Mouse (Mus musculus) neural tube, embryonic 14.5 days (tissue): ENCODE measurements around the gene Bcas3. TPM values are rescaled to one million over a fixed set of nuclear protein-coding genes. Genes with fewer than 3 reads are reported as not detected.

ENCODE experiments used
- ATAC-seq: fragments of 200-750 bp; cut with Nextera tagmentation; 2 replicates; pipeline ENCODE4 v1.8.0; 2017; ENCODE audit warnings: low read depth, mild to moderate bottlenecking, moderate TSS enrichment, moderate library complexity
- H3K27ac ChIP-seq: fragments of 300-500 bp; sonication (generic); 2 replicates; pipeline ENCODE4 v1.5.1; 2014; ENCODE audit warnings: low read depth, mild to moderate bottlenecking, control low read depth, low read length, moderate library complexity, mixed read lengths
- H3K27me3 ChIP-seq: fragments of 300-500 bp; sonication (generic); 2 replicates; pipeline ENCODE4 v1.6.1; 2014; ENCODE audit warnings: low read length; ENCODE audit not compliant: control insufficient read depth, insufficient read depth
- H3K36me3 ChIP-seq: fragments of 300-500 bp; sonication (generic); 2 replicates; pipeline ENCODE4 v1.6.1; 2014; ENCODE audit warnings: low read length, mixed read lengths; ENCODE audit not compliant: control insufficient read depth, insufficient read depth
- H3K4me1 ChIP-seq: fragments of 300-500 bp; sonication (generic); 2 replicates; pipeline ENCODE4 v1.6.1; 2014; ENCODE audit warnings: low read length; ENCODE audit not compliant: control insufficient read depth, insufficient read depth
- H3K4me2 ChIP-seq: fragments of 300-500 bp; sonication (generic); 2 replicates; pipeline ENCODE4 v1.6.1; 2014; ENCODE audit warnings: mild to moderate bottlenecking, low read depth, low read length, control low read depth
- H3K4me3 ChIP-seq: fragments of 300-500 bp; sonication (generic); 2 replicates; pipeline ENCODE4 v1.5.1; 2014; ENCODE audit warnings: low read depth, low read length, control low read depth, mixed read lengths
- H3K9ac ChIP-seq: fragments of 300-500 bp; sonication (generic); replicated peaks from 2 replicates; pipeline ENCODE4 v1.6.1; 2014; ENCODE audit warnings: low read depth, mild to moderate bottlenecking, control low read depth, low read length, mixed read lengths
- H3K9me3 ChIP-seq: fragments of 300-500 bp; sonication (generic); 2 replicates; pipeline ENCODE4 v1.6.1; 2016; ENCODE audit warnings: low read length; ENCODE audit not compliant: control insufficient read depth
- WGBS: fragments of 180-500 bp; shearing (Covaris S2); extraction: QIAGEN DNeasy Blood & Tissue Kit; methylation state at CpG from one replicate; pipeline ENCODE4 v1.1.7; 2014; 5-methylcytosine and 5-hydroxymethylcytosine counted together
- polyA plus RNA-seq: library from polyadenylated mRNA; unstranded; fragments of >200 nt; fragmentation: Nextera tagmentation; extraction: Ambion mirVana; gene quantifications from 2 replicates; pipeline ENCODE4 v1.2.1, GENCODE M21; 2014

The Bcas3 gene
- polyA plus RNA-seq, 1 experiment from 2014 or later: 30.9 TPM

GRCm38 (mm10) chr11:85823181-85823580, 470.2 kb downstream of the Bcas3 start:
- 8% methylated on average over 6 of the region's 6 CpGs for WGBS
- Histone ChIP-seq H3K4me1 (no peaks in the 10 kb centered on the region), H3K27me3 (peaks cover 18% of the 10 kb centered on the region), H3K4me2 (no peak overlapping the region), H3K27ac (no peak overlapping the region), H3K4me3 (no peak overlapping the region), H3K9ac (no peak overlapping the region), H3K36me3 (no peaks in the 10 kb centered on the region), H3K9me3 (no peaks in the 10 kb centered on the region)
- no peak for ATAC-seq

DNA sequence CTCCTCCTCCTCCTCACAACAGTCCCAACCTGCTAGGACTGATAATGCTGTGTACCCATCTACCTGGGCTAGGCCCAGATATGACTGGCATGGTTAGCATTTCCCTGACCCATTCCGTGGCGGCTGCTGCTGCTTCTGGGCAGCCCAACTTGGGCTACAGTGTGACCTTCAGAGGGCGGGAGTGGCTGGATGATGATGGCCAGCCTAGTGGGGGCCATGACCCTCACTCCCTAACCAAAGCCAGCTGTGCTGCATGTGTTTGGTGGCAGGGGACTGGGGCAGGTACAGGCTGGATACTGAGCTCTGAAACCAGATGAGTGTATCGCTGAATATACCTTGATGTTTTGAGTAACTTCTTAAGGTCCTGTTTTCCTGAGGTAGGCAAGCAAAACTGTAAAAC, 470.8 kb downstream of the Bcas3 start:
- no peaks in the 10 kb centered on the region for H3K9me3 ChIP-seq
- H3K36me3 ChIP-seq: no peaks in the 10 kb centered on the region
- no peak overlapping the region for H3K4me3 ChIP-seq
- H3K27ac ChIP-seq: no peak overlapping the region
- no peak overlapping the region for H3K4me2 ChIP-seq
- H3K27me3 ChIP-seq: peaks cover 24% of the 10 kb centered on the region
- no peaks in the 10 kb centered on the region for H3K4me1 ChIP-seq
- WGBS: 88% methylated on average over 4 of the region's 4 CpGs
- no peak overlapping the region for H3K9ac ChIP-seq
- no peak for ATAC-seq

- H3K9ac ChIP-seq: no peak overlapping the region
- H3K36me3 ChIP-seq: no peaks in the 10 kb centered on the region
- H3K9me3 ChIP-seq: no peaks in the 10 kb centered on the region
- no peak overlapping the region for H3K27ac ChIP-seq
- H3K4me1 ChIP-seq: no peaks in the 10 kb centered on the region
- no peak overlapping the region for H3K4me3 ChIP-seq
- H3K4me2 ChIP-seq: no peak overlapping the region
- WGBS: 77% methylated on average over 9 of the region's 10 CpGs
- ATAC-seq: no peak
- peaks cover 33% of the 10 kb centered on the region for H3K27me3 ChIP-seq
These were observed 472.1 kb downstream of the Bcas3 start for GRCm38 (mm10) chr11:85825031-85825430.

GRCm38 (mm10) chr11:85825823-85826222, 472.9 kb downstream of the Bcas3 start:
- H3K36me3 ChIP-seq: no peaks in the 10 kb centered on the region
- no peaks in the 10 kb centered on the region for H3K4me1 ChIP-seq
- peaks cover 38% of the 10 kb centered on the region for H3K27me3 ChIP-seq
- no peaks in the 10 kb centered on the region for H3K9me3 ChIP-seq
- no peak overlapping the region for H3K27ac ChIP-seq
- no peak for ATAC-seq
- H3K4me3 ChIP-seq: no peak overlapping the region
- 69% methylated on average over 7 of the region's 7 CpGs for WGBS
- no peak overlapping the region for H3K4me2 ChIP-seq
- no peak overlapping the region for H3K9ac ChIP-seq

- no peak for ATAC-seq
- Histone ChIP-seq H3K4me1 (no peaks in the 10 kb centered on the region), H3K4me3 (no peak overlapping the region), H3K9me3 (no peaks in the 10 kb centered on the region), H3K27ac (no peak overlapping the region), H3K9ac (no peak overlapping the region), H3K27me3 (peaks cover 45% of the 10 kb centered on the region), H3K4me2 (no peak overlapping the region), H3K36me3 (no peaks in the 10 kb centered on the region)
- 18% methylated on average over 9 of the region's 9 CpGs for WGBS
These were observed 474.4 kb downstream of the Bcas3 start for GRCm38 (mm10) chr11:85827342-85827741.

DNA sequence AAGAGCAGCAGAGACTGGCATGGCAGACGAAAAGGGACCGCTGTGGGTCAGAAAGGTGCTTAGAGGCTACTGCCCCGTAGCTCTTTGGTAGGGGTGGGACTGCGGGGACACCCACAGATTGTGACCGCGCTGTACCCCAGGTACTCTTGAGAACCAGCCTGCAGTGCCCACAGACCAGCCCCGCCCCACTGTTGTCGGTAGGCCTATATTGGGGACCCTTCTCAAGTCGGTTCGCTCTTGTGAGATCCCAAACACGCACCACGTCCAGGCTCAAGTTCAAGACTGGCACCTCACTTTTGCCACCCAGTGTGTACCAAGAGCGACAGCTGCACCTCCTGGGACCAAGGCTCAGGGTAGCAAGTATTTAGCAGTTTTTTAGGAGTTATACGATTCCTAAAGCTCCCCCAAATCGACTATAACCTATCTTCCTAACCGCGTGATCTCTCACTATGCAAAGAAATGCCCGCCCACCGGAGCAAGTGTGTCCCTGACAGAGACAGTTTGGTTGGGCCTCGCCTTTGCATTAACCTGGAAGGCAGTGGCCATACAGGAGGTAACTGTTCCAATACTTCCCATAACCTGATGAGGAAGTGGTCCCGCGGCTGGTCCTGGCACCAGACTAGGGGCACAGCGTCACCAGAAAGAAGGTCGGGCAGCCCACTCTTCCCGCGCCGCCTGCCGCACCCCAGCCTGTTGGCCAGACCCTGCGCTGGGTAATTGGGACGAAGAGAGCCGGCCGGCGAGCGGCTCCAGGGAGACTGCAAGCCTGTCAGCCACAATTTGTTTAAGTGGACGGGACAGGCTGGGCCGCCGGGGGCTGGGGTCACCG, 475.9 kb downstream of the Bcas3 start:
- Histone ChIP-seq H3K4me3 (no peak overlapping the region), H3K27ac (no peak overlapping the region), H3K9ac (no peak overlapping the region), H3K9me3 (no peaks in the 10 kb centered on the region), H3K27me3 (peaks cover 47% of the 10 kb centered on the region), H3K4me2 (no peak overlapping the region), H3K4me1 (0 out of 2 replicates have a peak, but pooled peaks cover 6% of the 10 kb centered on the region), H3K36me3 (no peaks in the 10 kb centered on the region)
- ATAC-seq: no peak
- 6% methylated on average over 37 of the region's 38 CpGs for WGBS

DNA sequence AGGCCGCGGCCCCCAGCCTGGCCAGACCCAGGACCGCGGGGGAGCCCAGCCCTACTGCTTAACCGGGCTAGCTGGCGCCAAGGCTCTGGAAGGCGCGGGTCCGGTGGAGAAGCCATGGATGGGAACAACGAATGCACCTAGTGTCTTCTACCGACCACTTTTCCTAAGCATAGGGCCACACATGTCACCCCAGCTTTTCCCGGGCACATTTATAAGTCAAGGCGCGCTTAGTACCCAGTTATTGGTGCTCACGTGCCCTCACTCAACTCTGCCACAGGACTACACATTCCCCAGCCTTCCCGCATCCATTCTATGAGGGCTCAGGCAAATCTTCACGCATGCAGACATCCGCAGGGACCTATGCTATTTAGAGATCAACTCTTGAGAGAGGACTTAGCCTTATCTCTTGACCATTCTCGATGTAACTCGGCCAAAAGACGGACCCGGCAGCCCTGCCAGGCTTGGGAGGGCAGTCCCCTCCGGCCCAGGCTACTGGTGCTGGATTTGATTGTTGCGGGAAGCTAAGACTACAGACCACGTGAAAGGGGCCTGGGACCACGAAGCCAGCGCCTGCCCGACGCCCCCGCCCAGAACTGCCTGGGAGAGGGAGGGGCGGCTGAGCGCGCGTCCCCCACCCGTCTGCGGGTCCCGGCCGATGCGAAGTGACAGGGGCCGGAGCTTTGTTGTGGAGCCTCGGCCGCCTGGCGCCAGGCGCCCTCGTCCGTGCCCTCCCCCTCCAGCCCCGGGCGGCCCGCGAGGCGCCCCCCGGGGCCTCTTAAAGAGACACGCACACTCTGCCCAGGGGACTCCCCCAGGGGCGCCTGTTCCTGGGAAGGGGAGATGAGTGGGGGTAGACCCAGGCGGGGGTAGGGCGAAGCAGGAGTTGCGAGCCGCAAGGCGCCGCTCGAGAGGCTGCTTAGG, 476.8 kb downstream of the Bcas3 start:
- peak overlapping the region; percentile 32; the same call in 1 of the 2 replicates for H3K4me2 ChIP-seq
- H3K4me3 ChIP-seq: peak overlapping the region; percentile 9; the same call in 1 of the 2 replicates
- 1% methylated on average over 60 of the region's 61 CpGs for WGBS
- H3K9me3 ChIP-seq: no peaks in the 10 kb centered on the region
- 0 out of 2 replicates have a peak, but pooled peaks cover 6% of the 10 kb centered on the region for H3K4me1 ChIP-seq
- no peak for ATAC-seq
- H3K36me3 ChIP-seq: no peaks in the 10 kb centered on the region
- peaks cover 53% of the 10 kb centered on the region for H3K27me3 ChIP-seq
- H3K27ac ChIP-seq: no peak overlapping the region
- no peak overlapping the region for H3K9ac ChIP-seq

DNA sequence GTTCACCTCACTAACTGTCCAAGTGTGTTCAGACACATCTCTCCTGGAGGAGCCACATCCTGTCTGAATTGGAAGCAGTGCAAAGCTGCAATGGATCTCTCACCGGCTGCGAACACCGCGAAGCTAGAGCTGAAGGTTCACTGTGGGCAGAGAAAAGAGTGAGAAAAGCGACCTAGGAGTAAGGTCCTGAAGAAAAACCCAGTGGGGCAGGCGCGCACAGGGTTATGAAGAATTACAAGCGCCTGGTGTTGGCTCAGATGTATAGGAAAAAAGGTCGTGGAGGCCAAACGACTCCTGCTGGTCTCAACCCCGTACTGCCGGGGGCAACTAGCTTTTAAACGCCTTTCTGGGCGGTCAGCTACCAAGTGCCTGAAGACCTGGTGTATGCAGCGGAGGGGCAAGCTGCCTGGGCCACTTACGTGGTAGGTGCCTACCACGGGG, 478.0 kb downstream of the Bcas3 start:
- Histone ChIP-seq H3K36me3 (no peaks in the 10 kb centered on the region), H3K9me3 (no peaks in the 10 kb centered on the region), H3K27ac (no peak overlapping the region), H3K4me3 (no peak overlapping the region), H3K4me1 (0 out of 2 replicates have a peak, but pooled peaks cover 6% of the 10 kb centered on the region), H3K9ac (no peak overlapping the region), H3K27me3 (peaks cover 61% of the 10 kb centered on the region), H3K4me2 (no peak overlapping the region)
- 2% methylated on average over 17 of the region's 17 CpGs for WGBS
- ATAC-seq: no peak
